Mouse (Mus musculus): ENCODE data around the gene Gal3st3. TPM values are rescaled to one million over a fixed set of nuclear protein-coding genes. Genes with fewer than 3 reads are reported as not detected.

The Gal3st3 gene
- polyA plus RNA-seq, 1 experiment = not detected

DNA sequence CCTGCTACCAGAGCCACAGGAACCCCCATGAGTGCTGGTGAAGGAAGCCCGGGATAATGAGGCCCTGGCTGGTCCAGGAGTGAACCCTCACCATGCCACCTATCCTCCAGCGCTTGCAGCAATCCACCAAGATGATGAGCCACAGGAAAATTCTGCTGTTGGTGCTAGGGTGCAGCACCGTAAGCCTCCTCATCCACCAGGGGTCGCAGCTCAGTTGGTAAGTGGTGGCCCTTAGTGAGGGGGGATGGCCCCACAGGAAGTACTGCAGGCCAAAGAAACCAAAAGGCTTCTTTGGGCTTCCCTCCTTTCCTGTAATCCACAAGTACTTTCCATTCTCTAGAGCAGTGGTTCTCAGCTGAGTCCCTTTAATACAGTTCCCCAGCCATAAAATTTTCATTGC lies 4.3 kb downstream of the Gal3st3 start:
- H3K36me3 ChIP-seq (replicated peaks; ENCODE audit: low read length) = no peaks in the 10 kb centered on the region

DNA sequence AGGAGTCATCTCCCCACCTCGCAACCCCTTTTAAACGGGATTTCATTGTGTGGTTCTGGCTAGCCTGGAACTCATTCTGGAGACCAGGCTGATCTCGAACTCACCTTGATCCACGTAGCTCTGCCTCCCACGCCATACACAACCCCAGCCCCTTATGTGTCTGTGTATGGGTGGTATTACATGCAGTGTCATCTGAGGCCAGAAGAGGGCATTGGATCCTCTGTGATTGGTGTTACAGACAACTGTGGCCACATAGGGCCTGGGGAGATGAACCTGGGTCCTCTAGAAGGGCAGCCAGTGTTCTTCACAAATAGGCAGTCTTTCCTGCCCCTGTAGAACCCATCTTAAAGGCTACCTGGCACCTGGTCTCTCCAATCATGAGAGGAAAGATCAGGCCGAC lies 8.1 kb downstream of the Gal3st3 start:
- H3K36me3 ChIP-seq (replicated peaks; ENCODE audit: low read length) = no peaks in the 10 kb centered on the region
- H3K27me3 ChIP-seq (replicated peaks) = peaks cover 32% of the 10 kb centered on the region
- H3K4me1 ChIP-seq = peaks cover 34% of the 10 kb centered on the region
- TF ChIP-seq GATA1 (IDR thresholded peaks at IDR 0.05; ENCODE audit: borderline replicate concordance, low read length) (no peak), FLI1 (IDR thresholded peaks at IDR 0.05; ENCODE audit: low read length) (no peak)
- no peak overlapping the region for H3K4me3 ChIP-seq (replicated peaks)
- peaks cover 18% of the 10 kb centered on the region for H3K9me3 ChIP-seq

More for the DNA sequence above, 4.3 kb downstream of the Gal3st3 start:
- H3K4me1 ChIP-seq = peaks cover 44% of the 10 kb centered on the region
- H3K27me3 ChIP-seq (replicated peaks) = peaks cover 47% of the 10 kb centered on the region
- no peak for TF ChIP-seq GATA1 (IDR thresholded peaks at IDR 0.05; ENCODE audit: borderline replicate concordance, low read length)
- TF ChIP-seq FLI1 (IDR thresholded peaks at IDR 0.05; ENCODE audit: low read length) = no peak
- H3K9me3 ChIP-seq = peaks cover 12% of the 10 kb centered on the region
- H3K4me3 ChIP-seq (replicated peaks) = no peak overlapping the region

DNA sequence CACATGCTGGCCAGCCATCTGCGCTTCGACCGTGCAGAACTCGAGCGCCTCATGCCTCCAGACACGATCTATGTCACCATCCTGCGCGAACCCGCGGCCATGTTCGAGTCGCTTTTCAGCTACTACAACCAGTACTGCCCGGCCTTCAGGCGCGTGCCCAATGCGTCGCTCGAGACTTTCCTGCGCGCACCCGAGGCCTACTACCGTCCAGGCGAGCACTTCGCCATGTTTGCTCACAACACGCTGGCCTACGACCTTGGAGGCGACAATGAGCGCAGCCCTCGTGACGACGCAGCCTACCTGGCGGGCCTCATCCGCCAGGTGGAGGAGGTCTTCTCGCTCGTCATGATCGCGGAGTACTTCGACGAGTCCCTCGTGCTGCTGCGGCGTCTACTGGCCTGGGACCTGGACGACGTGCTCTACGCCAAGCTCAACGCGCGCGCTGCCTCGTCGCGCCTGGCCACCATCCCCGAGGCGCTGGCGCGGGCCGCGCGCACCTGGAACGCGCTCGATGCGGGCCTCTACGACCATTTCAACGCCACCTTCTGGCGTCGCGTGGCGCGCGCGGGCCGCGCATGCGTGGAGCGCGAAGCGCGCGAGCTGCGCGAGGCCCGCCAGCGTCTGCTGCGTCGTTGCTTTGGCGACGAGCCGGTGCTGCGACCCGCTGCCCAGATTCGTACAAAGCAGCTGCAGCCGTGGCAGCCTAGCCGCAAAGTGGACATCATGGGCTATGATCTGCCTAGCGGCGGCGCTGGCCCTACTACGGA lies 9.0 kb downstream of the Gal3st3 start:
- H3K4me1 ChIP-seq = peaks cover 27% of the 10 kb centered on the region
- H3K4me3 ChIP-seq (replicated peaks) = peak overlapping the region; percentile 77
- H3K27me3 ChIP-seq (replicated peaks) = peaks cover 33% of the 10 kb centered on the region
- peaks cover 18% of the 10 kb centered on the region for H3K9me3 ChIP-seq
- no peak for TF ChIP-seq FLI1 (IDR thresholded peaks at IDR 0.05; ENCODE audit: low read length)
- TF ChIP-seq GATA1 (IDR thresholded peaks at IDR 0.05; ENCODE audit: borderline replicate concordance, low read length) = no peak
- H3K36me3 ChIP-seq (replicated peaks; ENCODE audit: low read length) = no peaks in the 10 kb centered on the region

DNA sequence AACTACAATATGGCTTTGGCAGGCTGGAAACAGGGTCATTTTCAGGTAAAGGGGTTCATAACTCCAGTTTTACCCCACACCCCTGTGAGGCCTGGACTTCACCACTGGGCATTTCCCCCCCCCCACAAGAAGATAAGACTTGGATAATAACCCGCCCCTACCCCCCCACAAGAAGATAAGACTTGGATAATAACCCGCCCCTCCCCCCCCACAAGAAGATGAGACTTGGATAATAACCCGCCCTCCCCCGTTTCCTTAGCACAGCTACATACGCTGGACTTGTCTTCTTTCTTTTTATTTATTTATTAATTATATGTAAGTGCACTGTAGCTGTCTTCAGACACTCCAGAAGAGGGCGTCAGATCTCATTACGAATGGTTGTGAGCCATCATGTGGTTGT lies 10.9 kb downstream of the Gal3st3 start:
- peaks cover 36% of the 10 kb centered on the region for H3K27me3 ChIP-seq (replicated peaks)
- TF ChIP-seq FLI1 (IDR thresholded peaks at IDR 0.05; ENCODE audit: low read length) (no peak), GATA1 (IDR thresholded peaks at IDR 0.05; ENCODE audit: borderline replicate concordance, low read length) (no peak)
- H3K36me3 ChIP-seq (replicated peaks; ENCODE audit: low read length) = no peaks in the 10 kb centered on the region
- no peak overlapping the region for H3K4me3 ChIP-seq (replicated peaks)
- peaks cover 18% of the 10 kb centered on the region for H3K9me3 ChIP-seq
- peaks cover 10% of the 10 kb centered on the region for H3K4me1 ChIP-seq

DNA sequence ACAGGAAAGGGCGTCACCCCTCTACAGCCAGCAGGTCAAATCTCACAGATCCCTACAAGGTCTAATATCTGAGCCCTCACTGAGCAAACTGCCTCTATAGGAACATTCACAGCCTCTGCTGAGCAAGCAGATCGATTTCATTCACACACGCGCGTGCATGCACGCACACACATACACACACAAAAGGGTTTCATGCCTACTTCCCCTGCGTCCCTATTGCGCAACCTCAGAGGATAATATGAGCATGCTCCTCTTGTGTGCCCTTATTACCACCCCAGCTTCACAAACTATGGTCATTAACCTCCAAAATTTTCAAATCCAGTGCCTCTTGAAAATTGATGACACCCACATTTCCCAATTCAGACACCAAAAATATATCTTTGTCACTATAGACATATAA lies 15.1 kb downstream of the Gal3st3 start:
- H3K4me1 ChIP-seq = no peaks in the 10 kb centered on the region
- no peaks in the 10 kb centered on the region for H3K36me3 ChIP-seq (replicated peaks; ENCODE audit: low read length)
- peaks cover 18% of the 10 kb centered on the region for H3K9me3 ChIP-seq
- H3K4me3 ChIP-seq (replicated peaks) = no peak overlapping the region
- peaks cover 11% of the 10 kb centered on the region for H3K27me3 ChIP-seq (replicated peaks)
- no peak for TF ChIP-seq FLI1 (IDR thresholded peaks at IDR 0.05; ENCODE audit: low read length)
- no peak for TF ChIP-seq GATA1 (IDR thresholded peaks at IDR 0.05; ENCODE audit: borderline replicate concordance, low read length)

DNA sequence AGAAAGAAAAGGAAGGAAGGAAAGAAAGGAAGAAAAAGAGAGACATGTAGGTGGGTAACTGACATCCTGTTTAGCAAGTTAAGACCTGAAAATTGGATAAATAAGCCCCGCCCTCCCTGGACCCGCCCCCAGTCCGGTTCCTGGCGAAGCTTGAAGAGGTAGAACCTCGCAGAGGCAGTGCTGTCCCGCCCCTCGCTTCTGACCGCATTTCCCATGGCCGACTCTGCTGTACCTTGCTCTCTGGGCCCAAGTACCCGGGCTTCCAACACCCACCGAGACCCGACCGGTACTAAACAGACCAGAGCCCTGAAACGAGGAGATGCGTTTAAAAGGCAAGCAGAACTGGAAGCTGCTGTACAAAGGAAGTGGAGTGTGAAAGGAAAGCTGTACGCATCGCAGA lies 25.7 kb downstream of the Gal3st3 start:
- peaks cover 8% of the 10 kb centered on the region; the same call in 1 of the 2 replicates for H3K9me3 ChIP-seq
- H3K4me1 ChIP-seq = peaks cover 4% of the 10 kb centered on the region; the same call in 1 of the 2 replicates
- H3K36me3 ChIP-seq (replicated peaks; ENCODE audit: low read length) = no peaks in the 10 kb centered on the region
- H3K27me3 ChIP-seq (replicated peaks) = peaks cover 18% of the 10 kb centered on the region
- peak overlapping the region; percentile 1 for H3K4me3 ChIP-seq (replicated peaks)
- no peak for TF ChIP-seq GATA1 (IDR thresholded peaks at IDR 0.05; ENCODE audit: borderline replicate concordance, low read length)
- no peak for TF ChIP-seq FLI1 (IDR thresholded peaks at IDR 0.05; ENCODE audit: low read length)

DNA sequence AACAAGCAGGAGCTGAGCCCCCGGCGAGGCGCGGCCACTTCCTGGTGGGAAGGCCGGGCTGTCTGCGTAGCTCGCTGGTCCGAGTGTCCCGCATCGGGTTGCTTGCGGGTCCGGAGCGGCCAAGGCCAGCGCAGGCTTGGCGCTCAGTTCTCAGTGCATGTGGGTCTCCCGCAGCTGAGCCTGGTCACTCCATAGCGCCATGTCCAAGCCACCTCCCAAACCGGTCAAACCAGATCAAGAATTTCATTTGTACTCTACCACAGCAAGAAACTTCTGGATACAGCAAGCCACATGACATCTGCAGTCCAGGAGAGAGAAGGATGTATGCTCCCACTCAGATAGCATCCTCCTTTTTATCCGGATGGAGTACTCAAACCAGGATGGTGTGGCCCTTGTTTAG lies 29.8 kb downstream of the Gal3st3 start:
- peaks cover 9% of the 10 kb centered on the region for H3K27me3 ChIP-seq (replicated peaks)
- no peak for TF ChIP-seq FLI1 (IDR thresholded peaks at IDR 0.05; ENCODE audit: low read length)
- TF ChIP-seq GATA1 (IDR thresholded peaks at IDR 0.05; ENCODE audit: borderline replicate concordance, low read length) = no peak
- H3K4me3 ChIP-seq (replicated peaks) = no peak overlapping the region
- H3K36me3 ChIP-seq (replicated peaks; ENCODE audit: low read length) = no peaks in the 10 kb centered on the region
- no peaks in the 10 kb centered on the region for H3K9me3 ChIP-seq
- H3K4me1 ChIP-seq = peaks cover 9% of the 10 kb centered on the region

DNA sequence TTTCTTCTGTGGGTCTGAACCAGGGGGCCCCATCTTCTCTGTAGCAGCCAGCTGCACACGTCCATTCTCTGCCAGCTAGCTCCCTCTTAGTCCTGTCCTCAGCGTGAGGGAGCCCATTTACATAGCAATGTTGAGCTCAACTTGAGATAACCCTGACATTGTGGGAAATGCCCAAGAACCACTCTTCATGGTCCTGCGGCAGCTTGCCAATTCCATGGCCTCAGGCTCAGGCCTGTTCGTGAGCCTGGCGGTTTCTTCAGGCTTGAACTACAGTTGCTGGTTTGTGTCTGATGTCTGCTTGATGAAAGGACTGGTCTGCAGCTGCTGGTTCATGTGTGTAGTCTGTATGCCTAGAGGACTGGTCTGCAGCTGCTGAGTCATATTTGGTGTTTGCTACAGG lies 36.6 kb downstream of the Gal3st3 start:
- no peak overlapping the region for H3K4me3 ChIP-seq (replicated peaks)
- H3K36me3 ChIP-seq (replicated peaks; ENCODE audit: low read length) = no peaks in the 10 kb centered on the region
- TF ChIP-seq FLI1 (IDR thresholded peaks at IDR 0.05; ENCODE audit: low read length) (no peak), GATA1 (IDR thresholded peaks at IDR 0.05; ENCODE audit: borderline replicate concordance, low read length) (no peak)
- H3K27me3 ChIP-seq (replicated peaks) = peaks cover 30% of the 10 kb centered on the region
- H3K9me3 ChIP-seq = no peaks in the 10 kb centered on the region
- peaks cover 9% of the 10 kb centered on the region for H3K4me1 ChIP-seq

DNA sequence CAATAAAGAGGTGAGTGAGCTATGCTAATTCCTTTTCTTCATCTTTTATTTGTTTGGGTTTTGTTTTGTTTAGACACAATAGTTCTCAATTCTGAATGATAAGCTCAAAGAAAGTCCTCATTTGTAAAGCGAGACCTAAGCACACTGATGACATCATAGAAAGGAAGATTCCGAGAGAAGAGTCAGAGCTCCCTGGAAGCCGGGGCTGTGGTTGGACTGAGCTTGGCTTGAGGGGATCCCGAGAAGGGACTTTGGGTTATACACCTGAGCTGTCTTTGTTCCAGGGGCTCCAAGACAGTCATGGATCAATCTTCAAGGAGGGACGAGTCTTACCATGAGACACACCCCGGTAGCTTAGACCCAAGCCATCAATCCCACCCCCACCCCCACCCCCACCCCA lies 37.3 kb downstream of the Gal3st3 start, which contains the start of gene Catsper1:
TSS of gene Catsper1 (plus strand) at position 301 of the 400 bp plus-strand sequence.
- TF ChIP-seq FLI1 (IDR thresholded peaks at IDR 0.05; ENCODE audit: low read length) (no peak), GATA1 (IDR thresholded peaks at IDR 0.05; ENCODE audit: borderline replicate concordance, low read length) (no peak)
- Histone ChIP-seq H3K36me3 (replicated peaks; ENCODE audit: low read length) (no peaks in the 10 kb centered on the region), H3K4me1 (peaks cover 9% of the 10 kb centered on the region), H3K27me3 (replicated peaks) (peaks cover 35% of the 10 kb centered on the region), H3K9me3 (no peaks in the 10 kb centered on the region), H3K4me3 (replicated peaks) (peak within 1 kb of the TSS; percentile 14)

DNA sequence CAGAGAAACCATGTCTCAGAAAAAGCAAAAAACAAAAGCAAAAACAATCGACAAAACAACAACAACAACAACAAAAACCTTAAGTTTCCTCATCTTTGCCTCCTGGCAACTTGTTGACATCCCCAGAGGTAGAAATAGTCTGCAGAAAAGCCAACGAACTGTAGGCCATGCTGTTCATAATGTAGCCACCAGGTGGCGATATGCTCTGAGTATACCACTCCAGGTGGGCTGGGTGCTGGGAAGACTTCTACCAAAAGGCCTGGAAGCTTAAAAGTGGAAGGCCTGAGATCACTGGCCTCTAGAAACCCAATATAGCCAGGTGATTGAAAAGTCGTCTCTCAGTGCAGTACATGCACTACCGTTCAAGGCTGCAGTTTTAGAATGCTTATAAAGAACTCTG lies 39.8 kb downstream of the Gal3st3 start:
- H3K9me3 ChIP-seq = no peaks in the 10 kb centered on the region
- no peak overlapping the region for H3K4me3 ChIP-seq (replicated peaks)
- peaks cover 50% of the 10 kb centered on the region for H3K27me3 ChIP-seq (replicated peaks)
- TF ChIP-seq GATA1 (IDR thresholded peaks at IDR 0.05; ENCODE audit: borderline replicate concordance, low read length) = no peak
- no peak for TF ChIP-seq FLI1 (IDR thresholded peaks at IDR 0.05; ENCODE audit: low read length)
- H3K4me1 ChIP-seq = peaks cover 3% of the 10 kb centered on the region; the same call in 1 of the 2 replicates
- no peaks in the 10 kb centered on the region for H3K36me3 ChIP-seq (replicated peaks; ENCODE audit: low read length)

Data from megakaryocyte, embryonic 14.5 days (primary cell).